Comparison of ENCODE assay signal across 25 mouse cellular contexts in genomic region chr1:37339144-37339543, GRCm38 (mm10). TPM values are rescaled to one million over a fixed set of nuclear protein-coding genes. Genes with fewer than 3 reads are reported as not detected.
DNase-seq lines count a peak whose midpoint lies in the region; ATAC-seq lines count a peak whose summit lies in the region.
"Had no signal": no experiment of that assay in that cellular context is flagged by ENCODE, and none has a peak within 500 bp of the region (broad histone marks: within the 10 kb centered on the region; RNA-seq: fewer than 3 reads in every experiment).

No protein-coding gene starts in this region.

- peaks cover 4% of the 10 kb centered on the region; the same call in 1 of the 2 replicates for H3K4me1 ChIP-seq in forebrain, embryonic 16.5 days (replicated peaks; ENCODE audit: control insufficient read depth, insufficient read depth, low read length)
- H3K4me1 ChIP-seq in forebrain, embryonic 14.5 days (ENCODE audit: control insufficient read depth, insufficient read depth, low read length) = no peaks in the 10 kb centered on the region

- no peak overlapping the region for H3K27ac ChIP-seq in forebrain, embryonic 16.5 days (ENCODE audit: low read length)
- H3K27ac ChIP-seq in forebrain, embryonic 14.5 days (ENCODE audit: low read depth, low read length) = no peak overlapping the region
- H3K27ac ChIP-seq: embryonic facial prominence, embryonic 12.5 days; hindbrain, embryonic 10.5 days; limb, embryonic 10.5 days had no signal

- no peaks in the 10 kb centered on the region for H3K9me3 ChIP-seq in forebrain, embryonic 16.5 days (ENCODE audit: control insufficient read depth, low read length)
- H3K9me3 ChIP-seq in forebrain, embryonic 14.5 days (replicated peaks; ENCODE audit: control insufficient read depth, low read length) = no peaks in the 10 kb centered on the region
- H3K9me3 ChIP-seq: embryonic facial prominence, embryonic 12.5 days; heart, embryonic 12.5 days; hindbrain, embryonic 10.5 days; limb, embryonic 10.5 days had no signal

- no peak overlapping the region for H3K9ac ChIP-seq in forebrain, embryonic 16.5 days (replicated peaks; ENCODE audit: low read depth, low read length)
- no peak overlapping the region for H3K9ac ChIP-seq in forebrain, embryonic 14.5 days (ENCODE audit: low read length)
- H3K9ac ChIP-seq: embryonic facial prominence, embryonic 12.5 days; heart, embryonic 12.5 days had no signal

- no peak overlapping the region for H3K4me2 ChIP-seq in forebrain, embryonic 16.5 days (ENCODE audit: low read length)
- H3K4me2 ChIP-seq in forebrain, embryonic 14.5 days (ENCODE audit: low read length) = no peak overlapping the region
- H3K4me2 ChIP-seq: embryonic facial prominence, embryonic 12.5 days; heart, embryonic 12.5 days had no signal

- H3K27me3 ChIP-seq in forebrain, embryonic 16.5 days (replicated peaks; ENCODE audit: control insufficient read depth, insufficient read depth, low read length) = no peaks in the 10 kb centered on the region
- H3K27me3 ChIP-seq in forebrain, embryonic 14.5 days (replicated peaks; ENCODE audit: control insufficient read depth, insufficient read depth, low read length) = no peaks in the 10 kb centered on the region
- H3K27me3 ChIP-seq: embryonic facial prominence, embryonic 12.5 days; heart, embryonic 12.5 days had no signal

- DNase-seq in forebrain, embryonic 14.5 days (ENCODE audit: low spot score) = no peak
- DNase-seq in layer of hippocampus, adult 11-12 months (ENCODE audit: low spot score) = peak; percentile 43
- DNase-seq in layer of hippocampus, postnatal 14 days (ENCODE audit: low spot score in 2 of 2) = no peak
- peak; percentile 41 to 43 for DNase-seq in right cerebral cortex, adult 2 months (ENCODE audit: low spot score in 2 of 2)
- no peak for DNase-seq in right cerebral cortex, postnatal 25 days
- no peak for DNase-seq in embryo, embryonic 9.5 days (ENCODE audit: extremely low spot score)
- no peak for DNase-seq in MN1 (ENCODE audit: low spot score)
- DNase-seq: adrenal gland, postnatal 36 days; cerebellum, adult 11-12 months; cerebellum, postnatal 10 days; gastrocnemius, postnatal 25 days; heart, adult 18-20 months; heart, postnatal 10 days; kidney, postnatal 25 days; liver; lung, postnatal 4 days; midbrain, embryonic 14.5 days; spleen, adult 18-20 months had no signal

- H3K4me3 ChIP-seq in forebrain, embryonic 16.5 days (replicated peaks; ENCODE audit: low read length) = no peak overlapping the region
- H3K4me3 ChIP-seq in forebrain, embryonic 14.5 days (ENCODE audit: low read depth, low read length) = no peak overlapping the region
- H3K4me3 ChIP-seq: embryonic facial prominence, embryonic 12.5 days; erythroblast, embryonic 14.5 days; heart, embryonic 12.5 days; hindbrain, embryonic 10.5 days; limb, embryonic 10.5 days had no signal

- ATAC-seq in forebrain, embryonic 16.5 days = peak; percentile 68; the same call in 1 of the 2 replicates
- no peak for ATAC-seq in forebrain, embryonic 14.5 days
- ATAC-seq: intestine, postnatal 0 days had no signal

- WGBS in forebrain, embryonic 16.5 days = 76% methylated on average over 8 of the region's 8 CpGs
- WGBS in forebrain, embryonic 14.5 days = 76% methylated on average over 8 of the region's 8 CpGs

- no peaks in the 10 kb centered on the region for H3K36me3 ChIP-seq in forebrain, embryonic 16.5 days (ENCODE audit: control insufficient read depth, insufficient read depth)
- no peaks in the 10 kb centered on the region for H3K36me3 ChIP-seq in forebrain, embryonic 14.5 days (ENCODE audit: control insufficient read depth, insufficient read depth, low read length)
- H3K36me3 ChIP-seq: embryonic facial prominence, embryonic 12.5 days; heart, embryonic 12.5 days; hindbrain, embryonic 10.5 days; limb, embryonic 10.5 days had no signal

RNA-seq across cellular contexts. Expression of gene Inpp4a, which starts 39.5 kb away (rescaled TPM):
- 57.5 and 65.2 TPM in 2 replicates for polyA plus RNA-seq in forebrain, embryonic 16.5 days (2015; fragmentation: Nextera tagmentation; extraction: Ambion mirVana)
- 39.6 and 48.2 TPM in 2 replicates for polyA plus RNA-seq in forebrain, embryonic 14.5 days (2014; fragmentation: Nextera tagmentation; extraction: Ambion mirVana)
- total RNA-seq in layer of hippocampus, postnatal 14 days (2021) = 100 to 1,000 TPM; 123 to 132 TPM

Comparison
In these comparisons a context has a peak if more than half of its experiments do, and no peak if none do; other contexts are left out.
1. DNase-seq: peak in layer of hippocampus, adult 11-12 months (single experiment) and right cerebral cortex, adult 2 months (2 of 2); none in forebrain, embryonic 14.5 days (single experiment), layer of hippocampus, postnatal 14 days (0 of 2), right cerebral cortex, postnatal 25 days (single experiment), embryo, embryonic 9.5 days (single experiment) and MN1 (single experiment).